21 mouse cellular contexts compared by ENCODE assay signal in the genomic region with DNA sequence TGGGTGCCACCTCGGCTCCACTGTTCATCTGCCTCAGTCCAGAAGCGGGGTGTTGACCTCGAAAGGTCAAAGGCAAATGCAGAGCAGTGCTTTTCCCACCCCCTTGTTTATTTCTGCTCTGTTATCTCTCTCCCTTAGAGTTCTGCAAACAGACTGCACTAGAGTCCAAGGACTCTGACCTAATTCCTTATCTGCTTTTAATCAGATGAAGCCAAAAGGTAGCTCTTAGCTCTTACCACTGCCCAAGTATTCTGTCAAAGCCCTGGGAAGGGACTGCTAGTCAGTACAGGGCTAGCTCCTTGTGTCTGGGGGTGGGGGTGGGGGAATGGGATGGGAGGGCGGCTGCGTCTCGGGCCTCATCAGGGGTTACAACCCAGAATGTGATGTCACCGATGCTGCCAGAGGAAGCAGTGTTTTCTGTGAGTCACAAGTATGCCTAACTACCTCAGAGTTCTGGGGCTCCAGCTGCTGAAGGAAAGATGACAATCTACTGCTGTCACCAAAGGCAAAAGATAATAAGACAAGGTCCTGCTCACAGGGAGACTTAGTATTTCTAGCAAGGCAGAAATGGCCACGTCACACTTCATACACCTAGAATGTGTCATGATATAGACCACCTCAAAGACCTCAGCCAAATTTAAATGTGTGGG. TPM values are rescaled to one million over a fixed set of nuclear protein-coding genes. Genes with fewer than 3 reads are reported as not detected.
DNase-seq lines count a peak whose midpoint lies in the region; ATAC-seq and TF ChIP-seq lines count a peak whose summit lies in the region.
"Had no signal": no experiment of that assay in that cellular context is flagged by ENCODE, and none has a peak within 500 bp of the region (broad histone marks: within the 10 kb centered on the region; RNA-seq: fewer than 3 reads in every experiment).

No protein-coding gene starts in this region.

- no peak overlapping the region for H3K4me2 ChIP-seq in hindbrain, embryonic 15.5 days
- no peak overlapping the region for H3K4me2 ChIP-seq in hindbrain, embryonic 14.5 days (replicated peaks)
- no peak overlapping the region for H3K4me2 ChIP-seq in intestine, embryonic 14.5 days (ENCODE audit: low read length)
- no peak overlapping the region for H3K4me2 ChIP-seq in liver, embryonic 14.5 days (ENCODE audit: low read depth)
- H3K4me2 ChIP-seq: lung, embryonic 15.5 days had no signal

- no peaks in the 10 kb centered on the region; the same call in 1 of the 2 replicates for H3K4me1 ChIP-seq in hindbrain, embryonic 15.5 days (replicated peaks)
- no peaks in the 10 kb centered on the region for H3K4me1 ChIP-seq in hindbrain, embryonic 14.5 days (replicated peaks; ENCODE audit: control insufficient read depth, insufficient read depth, low read length)
- H3K4me1 ChIP-seq in intestine, embryonic 14.5 days (replicated peaks; ENCODE audit: control insufficient read depth, insufficient read depth, low read length), result no peaks in the 10 kb centered on the region
- H3K4me1 ChIP-seq in liver, embryonic 14.5 days (replicated peaks; ENCODE audit: control insufficient read depth in 2 of 2, insufficient read depth in 2 of 2, low read length in 1 of 2), result peaks cover 0 to 14% of the 10 kb centered on the region in 2 experiments; a peak in 2 of 4 replicates
- H3K4me1 ChIP-seq: lung, embryonic 15.5 days; megakaryocyte, embryonic 14.5 days had no signal

- 79% methylated on average over 8 of the region's 8 CpGs for WGBS in hindbrain, embryonic 15.5 days
- 78% methylated on average over 8 of the region's 8 CpGs for WGBS in hindbrain, embryonic 14.5 days
- WGBS in intestine, embryonic 14.5 days, result 32% methylated on average over 8 of the region's 8 CpGs
- WGBS in liver, embryonic 14.5 days (ENCODE audit: insufficient replicate concordance), result 45% methylated on average over 8 of the region's 8 CpGs

- no peak for DNase-seq in hindbrain, embryonic 14.5 days (ENCODE audit: low spot score)
- DNase-seq in intestine, embryonic 14.5 days (ENCODE audit: low spot score), result no peak
- DNase-seq in liver, embryonic 14.5 days (ENCODE audit: low read depth in 3 of 3, low spot score in 3 of 3), result peak; percentile 10 to 27 (median 20)
- peak; percentile 87 for DNase-seq in yolk sac, embryonic 10.5 days (ENCODE audit: low spot score)
- DNase-seq in Muller cell, postnatal 12 days (ENCODE audit: inconsistent ontology term), result no peak
- no peak for DNase-seq in layer of hippocampus, adult 11-12 months (ENCODE audit: low spot score)
- DNase-seq: B cell, adult 2 months; cerebellum, postnatal 25 days; forebrain, postnatal 0 days; heart, postnatal 36 days; kidney, postnatal 10 days; right cerebral cortex, postnatal 25 days; thymus, postnatal 36 days had no signal

- no peaks in the 10 kb centered on the region for H3K36me3 ChIP-seq in hindbrain, embryonic 15.5 days
- no peaks in the 10 kb centered on the region for H3K36me3 ChIP-seq in hindbrain, embryonic 14.5 days (replicated peaks; ENCODE audit: control insufficient read depth, insufficient read depth)
- H3K36me3 ChIP-seq in intestine, embryonic 14.5 days (ENCODE audit: control insufficient read depth, insufficient read depth, low read length), result no peaks in the 10 kb centered on the region
- no peaks in the 10 kb centered on the region for H3K36me3 ChIP-seq in liver, embryonic 14.5 days (replicated peaks; ENCODE audit: control insufficient read depth, insufficient read depth, low read depth)
- H3K36me3 ChIP-seq: embryonic facial prominence, embryonic 10.5 days; heart, embryonic 10.5 days; limb, embryonic 10.5 days; lung, embryonic 15.5 days had no signal

- 0 out of 2 replicates have a peak, but pooled peaks have one; percentile 10 for ATAC-seq in hindbrain, embryonic 15.5 days (ENCODE audit: low FRiP score, low read depth)
- no peak for ATAC-seq in hindbrain, embryonic 14.5 days (ENCODE audit: low FRiP score)
- peak; percentile 76 for ATAC-seq in intestine, embryonic 14.5 days (replicated peaks; ENCODE audit: low FRiP score, low TSS enrichment, low read depth)
- peak; percentile 62 for ATAC-seq in liver, embryonic 14.5 days (ENCODE audit: insufficient read depth)
- no peak for ATAC-seq in granulocyte monocyte progenitor cell, adult 5-6 weeks (replicated peaks; ENCODE audit: poor library complexity, severe bottlenecking)
- ATAC-seq: forebrain, postnatal 0 days; inflammation-experienced regulatory T-cells, adult 6 months had no signal

- H3K9me3 ChIP-seq in hindbrain, embryonic 15.5 days, result no peaks in the 10 kb centered on the region
- H3K9me3 ChIP-seq in hindbrain, embryonic 14.5 days (ENCODE audit: control insufficient read depth, low read length), result no peaks in the 10 kb centered on the region
- no peaks in the 10 kb centered on the region for H3K9me3 ChIP-seq in intestine, embryonic 14.5 days (ENCODE audit: control insufficient read depth, low read length)
- no peaks in the 10 kb centered on the region for H3K9me3 ChIP-seq in liver, embryonic 14.5 days (ENCODE audit: control insufficient read depth, low read length)
- H3K9me3 ChIP-seq: embryonic facial prominence, embryonic 10.5 days; heart, embryonic 10.5 days; limb, embryonic 10.5 days; lung, embryonic 15.5 days; megakaryocyte, embryonic 14.5 days had no signal

- no peak for TF ChIP-seq EP300 in liver, embryonic 14.5 days (IDR thresholded peaks at IDR 0.05; ENCODE audit: low read depth)

- no peak overlapping the region for H3K27ac ChIP-seq in hindbrain, embryonic 15.5 days (replicated peaks)
- no peak overlapping the region for H3K27ac ChIP-seq in hindbrain, embryonic 14.5 days
- no peak overlapping the region for H3K27ac ChIP-seq in intestine, embryonic 14.5 days (ENCODE audit: low read depth)
- H3K27ac ChIP-seq in liver, embryonic 14.5 days, result no peak overlapping the region
- H3K27ac ChIP-seq: embryonic facial prominence, embryonic 10.5 days; heart, embryonic 10.5 days; limb, embryonic 10.5 days; lung, embryonic 15.5 days had no signal

- no peak for TF ChIP-seq CTCF in liver, embryonic 14.5 days (IDR thresholded peaks at IDR 0.05; ENCODE audit: low read depth)

- no peak overlapping the region for H3K4me3 ChIP-seq in hindbrain, embryonic 15.5 days
- H3K4me3 ChIP-seq in hindbrain, embryonic 14.5 days (replicated peaks; ENCODE audit: low read length), result no peak overlapping the region
- no peak overlapping the region for H3K4me3 ChIP-seq in intestine, embryonic 14.5 days (ENCODE audit: low read depth, low read length)
- H3K4me3 ChIP-seq in liver, embryonic 14.5 days (ENCODE audit: insufficient read depth in 1 of 2, low read depth in 2 of 2, low read length in 2 of 2), result no peak overlapping the region
- H3K4me3 ChIP-seq: embryonic facial prominence, embryonic 10.5 days; heart, embryonic 10.5 days; limb, embryonic 10.5 days; lung, embryonic 15.5 days; megakaryocyte, embryonic 14.5 days had no signal

- no peak overlapping the region for H3K9ac ChIP-seq in hindbrain, embryonic 15.5 days
- no peak overlapping the region for H3K9ac ChIP-seq in hindbrain, embryonic 14.5 days
- no peak overlapping the region for H3K9ac ChIP-seq in intestine, embryonic 14.5 days (ENCODE audit: low read length)
- no peak overlapping the region for H3K9ac ChIP-seq in liver, embryonic 14.5 days (replicated peaks)
- H3K9ac ChIP-seq: forebrain, postnatal 0 days; lung, embryonic 15.5 days had no signal

- H3K27me3 ChIP-seq in hindbrain, embryonic 15.5 days, result no peaks in the 10 kb centered on the region
- no peaks in the 10 kb centered on the region for H3K27me3 ChIP-seq in hindbrain, embryonic 14.5 days (ENCODE audit: control insufficient read depth, insufficient read depth, low read length)
- no peaks in the 10 kb centered on the region for H3K27me3 ChIP-seq in intestine, embryonic 14.5 days (replicated peaks; ENCODE audit: control insufficient read depth, insufficient read depth, low read length)
- H3K27me3 ChIP-seq in liver, embryonic 14.5 days (ENCODE audit: control insufficient read depth, insufficient read depth, low read length), result no peaks in the 10 kb centered on the region
- H3K27me3 ChIP-seq: lung, embryonic 15.5 days; megakaryocyte, embryonic 14.5 days had no signal

RNA-seq across cellular contexts. Expression of gene Mreg, which starts 38.6 kb away (rescaled TPM):
- 2.7 and 3.1 TPM in 2 replicates for polyA plus RNA-seq in hindbrain, embryonic 15.5 days (2015; fragmentation: Nextera tagmentation; extraction: Ambion mirVana)
- polyA plus RNA-seq in hindbrain, embryonic 14.5 days (2014; fragmentation: Nextera tagmentation; extraction: Ambion mirVana), result 2.7 and 3.9 TPM in 2 replicates
- 9.6 and 12.4 TPM in 2 replicates for polyA plus RNA-seq in intestine, embryonic 14.5 days (2014; fragmentation: Nextera tagmentation; extraction: Ambion mirVana)
- polyA plus RNA-seq in liver, embryonic 14.5 days (2012; rRNA removed), result 1.9 and 2.9 TPM in 2 replicates
- polyA plus RNA-seq in liver, embryonic 14.5 days (2014; fragmentation: Nextera tagmentation; extraction: Ambion mirVana), result 6.4 and 7.4 TPM in 2 replicates
- total RNA-seq in granulocyte monocyte progenitor cell, adult 5-6 weeks (2014; fragmentation: Nextera tagmentation), result 1.1 and 1.5 TPM in 2 replicates
- 0.73 and 0.93 TPM in 2 replicates for total RNA-seq in granulocyte monocyte progenitor cell, adult 5-6 weeks (2017)

Comparison
In these comparisons a context has a peak if more than half of its experiments do, and no peak if none do; other contexts are left out.
1. ATAC-seq: peak in hindbrain, embryonic 15.5 days (single experiment), intestine, embryonic 14.5 days (single experiment) and liver, embryonic 14.5 days (single experiment); none in hindbrain, embryonic 14.5 days (single experiment) and granulocyte monocyte progenitor cell, adult 5-6 weeks (single experiment).
2. DNase-seq: peak in liver, embryonic 14.5 days (3 of 3) and yolk sac, embryonic 10.5 days (single experiment); none in hindbrain, embryonic 14.5 days (single experiment), intestine, embryonic 14.5 days (single experiment), Muller cell, postnatal 12 days (single experiment) and layer of hippocampus, adult 11-12 months (single experiment).